Mouse (Mus musculus): ENCODE data around the gene Zfand4.
"Not testable (repeated sequence)": the region's sequence is repeated elsewhere in the genome, so short reads cannot be mapped to it uniquely, and the experiment has no call there.

The Zfand4 gene

DNA sequence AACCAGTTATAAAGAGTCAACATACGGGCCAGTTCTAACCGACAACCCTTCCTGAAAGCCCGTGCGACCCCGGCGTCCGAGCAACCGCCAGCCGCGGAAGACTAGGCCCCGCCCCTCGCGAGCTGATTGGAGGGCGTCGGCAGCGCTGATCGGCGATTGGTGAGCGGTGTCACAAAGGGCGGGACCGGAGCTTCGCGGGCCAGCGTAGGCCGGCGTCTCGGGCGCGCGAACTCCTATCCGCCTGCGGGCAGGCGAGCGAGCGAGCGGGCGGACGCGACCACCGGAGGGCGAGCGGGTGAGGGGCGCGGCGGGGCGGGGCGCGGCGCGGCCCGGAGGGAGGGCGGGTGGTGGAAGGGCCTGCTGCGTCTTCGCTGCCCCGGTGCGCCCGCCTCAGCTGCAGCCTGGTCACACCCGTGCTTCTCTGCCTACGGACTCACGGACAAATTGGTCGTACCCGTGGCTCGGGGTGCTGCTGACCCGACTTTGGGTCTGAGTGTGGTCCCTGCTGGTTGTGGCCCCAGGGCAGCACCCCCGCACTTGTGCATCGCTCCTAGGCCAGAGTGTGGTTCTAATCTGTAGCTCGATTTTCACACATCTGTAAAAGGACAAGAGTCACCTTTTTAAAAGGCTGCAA, at the start of gene Zfand4:
Gene Zfand4 (plus strand): TSS at position 205 of the 634 bp plus-strand sequence.
- DNase-seq (ENCODE audit: low spot score in 2 of 2): peak; percentile 93 to 98

- DNase-seq (ENCODE audit: low spot score in 2 of 2): no peak
Observed at GRCm38 (mm10) chr6:116227767-116228166, 36.3 kb upstream of the Zfand4 start.

- DNase-seq (ENCODE audit: low spot score in 2 of 2): peak; percentile 66 to 87
Observed at GRCm38 (mm10) chr6:116228785-116229525, 35.1 kb upstream of the Zfand4 start.

GRCm38 (mm10) chr6:116234821-116235220, 29.2 kb upstream of the Zfand4 start:
- DNase-seq (ENCODE audit: low spot score in 2 of 2): not testable (repeated sequence)

DNA sequence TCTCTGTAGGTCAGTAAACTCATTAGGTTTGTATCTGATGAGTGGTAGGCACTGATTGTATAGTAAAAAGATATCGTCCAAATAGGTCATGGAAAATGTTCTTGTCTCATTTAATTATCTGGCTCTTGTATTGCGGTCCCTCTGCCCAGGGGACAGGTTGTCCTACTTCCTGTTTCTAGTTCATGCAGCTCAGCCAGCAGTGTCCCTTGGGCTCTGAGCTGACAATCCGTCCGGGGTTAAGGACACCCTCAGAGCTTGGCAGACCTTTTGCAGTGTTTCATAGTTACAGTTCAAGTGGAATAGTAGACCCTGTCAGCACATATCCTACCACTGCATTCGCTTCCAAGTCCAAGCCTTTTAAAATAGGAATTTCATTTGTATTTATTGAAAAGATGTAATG, 28.7 kb upstream of the Zfand4 start:
- DNase-seq (ENCODE audit: low spot score in 2 of 2): no peak

GRCm38 (mm10) chr6:116238083-116238482, 25.9 kb upstream of the Zfand4 start:
- no peak for DNase-seq (ENCODE audit: low spot score in 2 of 2)

DNA sequence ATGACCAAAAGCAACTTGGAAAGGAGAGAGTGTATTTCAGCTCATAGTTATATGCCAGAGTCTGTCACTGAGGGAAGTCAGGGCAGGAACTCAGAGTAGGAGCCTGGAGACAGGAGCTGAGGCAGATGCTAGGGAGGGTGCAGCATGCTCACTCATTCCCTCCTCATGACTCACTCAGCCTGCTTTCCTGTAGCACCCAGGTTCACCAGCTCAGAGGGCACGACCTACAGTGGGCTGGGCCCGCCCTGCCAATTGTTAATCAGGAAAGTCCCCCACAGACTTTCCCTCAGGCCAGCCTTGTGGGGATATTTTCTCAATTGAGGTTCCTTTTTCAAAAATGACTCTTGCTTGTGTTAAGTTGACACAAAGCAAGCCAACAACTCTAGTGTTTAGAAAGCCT, 23.7 kb upstream of the Zfand4 start:
- no peak for DNase-seq (ENCODE audit: low spot score in 2 of 2)

DNA sequence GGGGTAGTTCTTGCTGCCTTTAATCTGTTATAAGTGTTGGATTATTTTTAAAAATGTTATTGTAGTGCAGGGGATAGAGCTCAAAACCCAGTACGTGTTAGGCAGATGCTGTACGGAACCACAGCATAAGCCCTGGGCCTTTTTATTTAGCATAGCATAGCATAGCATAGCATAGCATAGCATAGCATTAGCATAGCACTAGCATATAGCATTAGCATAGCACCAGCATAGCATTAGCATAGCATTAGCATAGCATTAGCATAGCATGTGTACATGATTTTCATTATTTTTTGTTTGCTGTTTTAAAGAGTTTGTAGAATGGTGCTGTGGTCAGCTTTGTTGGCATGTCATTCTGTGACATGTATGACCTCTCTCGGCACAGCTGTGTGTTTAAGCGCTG, 4.4 kb upstream of the Zfand4 start:
- DNase-seq (ENCODE audit: low spot score in 2 of 2): no peak

DNA sequence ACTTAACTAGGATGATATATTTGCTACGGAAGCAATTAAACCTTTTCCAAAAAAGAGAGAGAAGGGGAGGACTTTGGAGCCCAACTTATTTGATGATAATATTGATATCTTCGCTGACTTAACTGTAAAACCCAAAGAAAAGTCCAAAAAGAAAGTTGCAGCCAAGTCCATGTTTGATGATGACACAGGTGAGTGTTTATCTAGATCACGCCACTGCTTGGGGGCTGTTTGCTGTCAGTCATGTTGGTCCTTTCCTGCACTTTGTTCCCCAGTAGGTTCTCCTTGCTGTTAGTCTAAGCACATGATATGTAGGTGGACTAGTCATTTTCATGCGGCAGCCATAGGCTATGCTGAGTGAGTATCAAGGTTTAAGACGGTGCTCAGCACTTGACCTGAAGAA, 3.5 kb upstream of the Zfand4 start:
- no peak for DNase-seq (ENCODE audit: low spot score in 2 of 2)

DNA sequence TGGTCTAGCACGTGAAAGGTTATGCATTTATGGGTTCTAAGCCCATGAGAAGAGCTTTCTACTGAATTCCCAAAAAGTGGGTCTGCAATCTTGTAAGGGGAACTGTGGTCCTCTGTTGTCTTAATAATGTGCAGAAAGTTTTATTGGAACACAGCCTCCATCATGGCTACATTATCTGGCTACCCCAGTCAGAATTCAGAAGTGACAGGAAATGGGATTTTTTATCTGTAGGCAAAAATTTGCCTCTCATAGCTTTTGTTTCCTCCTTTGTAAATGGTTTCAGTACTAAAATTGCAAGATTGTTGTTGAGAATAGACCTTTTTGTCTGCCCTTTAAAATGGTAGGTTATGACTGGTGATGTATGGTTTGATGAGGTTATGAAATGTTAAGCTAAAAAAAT, 1.2 kb upstream of the Zfand4 start:
- DNase-seq (ENCODE audit: low spot score in 2 of 2): no peak

- DNase-seq (ENCODE audit: low spot score in 2 of 2): no peak
Observed at GRCm38 (mm10) chr6:116264836-116265235, 814 bp downstream of the Zfand4 start.

DNA sequence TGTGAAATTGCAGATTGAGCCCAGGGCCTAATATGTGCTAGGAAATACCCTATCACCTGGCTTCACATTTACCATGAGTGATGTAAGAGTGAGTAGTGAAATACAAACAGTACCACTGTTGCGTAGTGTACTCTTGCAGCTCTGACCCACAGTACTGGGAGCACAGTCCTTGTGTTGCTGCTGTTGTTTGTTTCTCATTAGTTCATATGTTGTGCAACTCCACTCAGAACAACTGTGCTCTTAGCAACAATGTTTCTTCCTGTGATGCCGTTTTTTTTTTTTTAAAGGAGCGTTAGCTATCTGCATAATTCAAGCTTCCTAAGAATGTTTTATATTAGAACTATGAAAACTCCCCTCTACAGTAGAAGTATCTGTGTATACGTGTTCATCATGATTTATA, 1.6 kb downstream of the Zfand4 start:
- no peak for DNase-seq (ENCODE audit: low spot score in 2 of 2)

GRCm38 (mm10) chr6:116266273-116267109, 2.5 kb downstream of the Zfand4 start:
- DNase-seq (ENCODE audit: low spot score in 2 of 2): no peak

DNA sequence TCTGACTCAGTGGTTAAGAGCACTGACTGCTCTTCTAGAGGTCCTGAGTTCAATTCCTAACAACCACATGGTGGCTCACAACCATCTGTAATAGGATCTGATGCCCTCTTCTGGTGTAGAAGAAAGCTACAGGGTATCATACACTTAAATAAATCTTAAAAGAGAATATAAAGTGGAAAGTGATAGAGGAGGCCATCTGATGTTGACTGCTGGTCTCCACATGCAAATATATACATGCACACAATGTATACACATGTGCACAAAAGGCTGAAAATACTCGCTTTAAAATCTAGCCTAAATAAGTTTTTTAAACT, 3.0 kb downstream of the Zfand4 start:
- no peak for DNase-seq (ENCODE audit: low spot score in 2 of 2)

DNA sequence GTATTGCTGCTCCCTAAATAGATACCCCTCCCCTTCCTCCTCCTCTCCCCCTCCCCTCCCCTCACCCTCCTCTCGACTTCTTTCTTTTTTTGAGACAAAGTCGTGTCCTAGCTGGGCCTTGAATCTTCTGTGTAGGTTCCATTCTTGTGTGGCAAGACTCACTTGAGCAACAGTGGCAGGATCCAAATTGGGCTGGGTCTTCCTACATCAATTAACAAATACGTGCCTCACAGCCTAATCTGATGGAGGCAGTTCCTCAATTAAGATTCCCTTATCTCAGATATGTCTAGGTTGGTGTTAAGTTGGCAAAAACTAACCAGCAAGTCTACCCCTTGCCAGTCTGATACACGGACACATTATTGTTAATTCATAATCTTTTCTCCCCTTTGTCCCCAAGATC, 11.7 kb downstream of the Zfand4 start:
- DNase-seq (ENCODE audit: low spot score in 2 of 2): no peak

GRCm38 (mm10) chr6:116278679-116279317, 14.8 kb downstream of the Zfand4 start:
- DNase-seq (ENCODE audit: low spot score in 2 of 2): no peak

- DNase-seq (ENCODE audit: low spot score in 2 of 2): no peak
Observed at GRCm38 (mm10) chr6:116281014-116281413, 17.0 kb downstream of the Zfand4 start.

GRCm38 (mm10) chr6:116282546-116282945, 18.5 kb downstream of the Zfand4 start:
- peak; percentile 53 to 83 for DNase-seq (ENCODE audit: low spot score in 2 of 2)

GRCm38 (mm10) chr6:116283280-116283679, 19.3 kb downstream of the Zfand4 start:
- DNase-seq (ENCODE audit: low spot score in 2 of 2): no peak

DNA sequence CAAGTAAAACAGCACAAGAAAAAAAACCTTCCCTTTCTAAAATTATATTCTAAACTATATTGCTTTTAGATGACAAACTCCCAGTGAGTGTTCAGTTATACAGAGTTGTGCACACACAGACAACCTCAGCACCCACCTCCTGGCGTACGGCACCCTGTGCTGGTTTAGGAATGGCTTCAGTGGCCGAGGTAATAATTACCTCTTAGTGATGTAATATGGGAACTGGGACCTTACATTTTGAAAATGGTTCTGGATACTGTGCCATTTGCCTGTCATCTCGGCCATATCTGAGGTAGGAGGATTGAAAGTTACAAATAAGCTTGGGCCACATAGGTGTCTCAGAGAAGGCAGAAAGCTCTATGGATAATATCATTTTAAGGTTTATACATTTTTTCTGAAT, 22.3 kb downstream of the Zfand4 start:
- no peak for DNase-seq (ENCODE audit: low spot score in 2 of 2)

GRCm38 (mm10) chr6:116286870-116287575, 23.0 kb downstream of the Zfand4 start:
- peak in 1 of 2 experiments; percentile 45 for DNase-seq (ENCODE audit: low spot score in 2 of 2)

- DNase-seq (ENCODE audit: low spot score in 2 of 2): no peak
Observed at GRCm38 (mm10) chr6:116311411-116311810, 47.4 kb downstream of the Zfand4 start.
